8 mouse cellular contexts compared by ENCODE assay signal in genomic region chr14:20694185-20694883, GRCm38 (mm10). TPM values are rescaled to one million over a fixed set of nuclear protein-coding genes. Genes with fewer than 3 reads are reported as not detected.
DNase-seq lines count a peak whose midpoint lies in the region; ATAC-seq and TF ChIP-seq lines count a peak whose summit lies in the region.

No protein-coding gene starts in this region.

- H3K4me3 ChIP-seq in left cerebral cortex, adult 2 months = peak overlapping the region; percentile 99
- peak overlapping the region; percentile 96 for H3K4me3 ChIP-seq in heart, embryonic 12.5 days
- H3K4me3 ChIP-seq in liver, embryonic 13.5 days (replicated peaks) = peak overlapping the region; percentile 95
- peak overlapping the region; percentile 91 for H3K4me3 ChIP-seq in stomach, embryonic 16.5 days (replicated peaks; ENCODE audit: low read length)

- peak overlapping the region; percentile 99 for H3K27ac ChIP-seq in left cerebral cortex, adult 2 months
- peak overlapping the region; percentile 99 for H3K27ac ChIP-seq in heart, embryonic 12.5 days (ENCODE audit: poor library complexity, severe bottlenecking)
- H3K27ac ChIP-seq in liver, embryonic 13.5 days = peak overlapping the region; percentile 93
- peak overlapping the region; percentile 99 for H3K27ac ChIP-seq in stomach, embryonic 16.5 days (ENCODE audit: low read length)

- H3K36me3 ChIP-seq in heart, embryonic 12.5 days = peaks cover 72% of the 10 kb centered on the region
- peaks cover 67% of the 10 kb centered on the region for H3K36me3 ChIP-seq in liver, embryonic 13.5 days
- H3K36me3 ChIP-seq in stomach, embryonic 16.5 days (ENCODE audit: control insufficient read depth, insufficient read depth, low read length) = peaks cover 25% of the 10 kb centered on the region

- H3K4me2 ChIP-seq in heart, embryonic 12.5 days = peak overlapping the region; percentile 88
- H3K4me2 ChIP-seq in liver, embryonic 13.5 days = peak overlapping the region; percentile 87
- H3K4me2 ChIP-seq in stomach, embryonic 16.5 days (ENCODE audit: low read depth, low read length) = peak overlapping the region; percentile 86

- no peaks in the 10 kb centered on the region for H3K9me3 ChIP-seq in heart, embryonic 12.5 days (replicated peaks)
- no peaks in the 10 kb centered on the region for H3K9me3 ChIP-seq in liver, embryonic 13.5 days (replicated peaks)
- H3K9me3 ChIP-seq in stomach, embryonic 16.5 days (replicated peaks; ENCODE audit: control insufficient read depth, low read length) = no peaks in the 10 kb centered on the region

- no peak for TF ChIP-seq CTCF in left cerebral cortex, adult 2 months (IDR thresholded peaks at IDR 0.05)

- ATAC-seq in heart, embryonic 12.5 days (ENCODE audit: insufficient number of reproducible peaks, low FRiP score) = peak; percentile 16
- peak; percentile 32 for ATAC-seq in liver, embryonic 13.5 days (ENCODE audit: low read depth)
- ATAC-seq in stomach, embryonic 16.5 days (ENCODE audit: insufficient read depth, low FRiP score) = peak; percentile 11; the same call in 1 of the 2 replicates

- H3K27me3 ChIP-seq in heart, embryonic 12.5 days (replicated peaks) = no peaks in the 10 kb centered on the region
- no peaks in the 10 kb centered on the region for H3K27me3 ChIP-seq in liver, embryonic 13.5 days
- no peaks in the 10 kb centered on the region for H3K27me3 ChIP-seq in stomach, embryonic 16.5 days (ENCODE audit: control insufficient read depth, insufficient read depth, low read length)

- peak overlapping the region; percentile 97 for H3K9ac ChIP-seq in heart, embryonic 12.5 days
- peak overlapping the region; percentile 94 for H3K9ac ChIP-seq in liver, embryonic 13.5 days
- peak overlapping the region; percentile 92 for H3K9ac ChIP-seq in stomach, embryonic 16.5 days (ENCODE audit: low read length)

- DNase-seq in left cerebral cortex, adult 2 months (ENCODE audit: extremely low spot score in 1 of 2, low spot score in 2 of 2) = no peak
- no peak for DNase-seq in left cerebral cortex, postnatal 4 days
- DNase-seq in ZHBTc4 (ENCODE audit: low read depth, low spot score) = peak; percentile 15
- peak; percentile 17 for DNase-seq in liver, embryonic 13.5 days
- DNase-seq in layer of hippocampus, adult 18-20 months (ENCODE audit: low spot score in 2 of 2) = no peak
- DNase-seq in adrenal gland, postnatal 10 days = no peak

- H3K4me1 ChIP-seq in heart, embryonic 12.5 days (replicated peaks) = peaks cover 50% of the 10 kb centered on the region
- H3K4me1 ChIP-seq in liver, embryonic 13.5 days (replicated peaks) = peaks cover 53% of the 10 kb centered on the region
- peaks cover 30% of the 10 kb centered on the region for H3K4me1 ChIP-seq in stomach, embryonic 16.5 days (ENCODE audit: control insufficient read depth, insufficient read depth, low read length)

- WGBS in heart, embryonic 12.5 days = 43% methylated on average over 13 of the region's 13 CpGs
- 43% methylated on average over 13 of the region's 13 CpGs for WGBS in liver, embryonic 13.5 days (ENCODE audit: insufficient replicate concordance)
- 40% methylated on average over 13 of the region's 13 CpGs for WGBS in stomach, embryonic 16.5 days

- intact Hi-C loops in left cerebral cortex, adult 2 months (cut with DNase I) = no loop called here
- intact Hi-C loops in left cerebral cortex, postnatal 4 days (cut with DNase I) = no loop called here

RNA-seq across cellular contexts. Expression of gene Fut11, which starts 0.4 kb away (rescaled TPM):
- total RNA-seq in left cerebral cortex, adult 2 months (2021) = 10 to 100 TPM; 17.6 to 18.2 TPM
- 10 to 100 TPM; 21.9 to 22.3 TPM for total RNA-seq in left cerebral cortex, postnatal 4 days (2021)
- 20.4 and 21.2 TPM in 2 replicates for polyA plus RNA-seq in heart, embryonic 12.5 days (2016; fragmentation: Nextera tagmentation; extraction: Ambion mirVana)
- polyA plus RNA-seq in liver, embryonic 13.5 days (2015; fragmentation: Nextera tagmentation; extraction: Ambion mirVana) = 6.5 and 7.3 TPM in 2 replicates
- 18.3 and 19.3 TPM in 2 replicates for polyA plus RNA-seq in stomach, embryonic 16.5 days (2015; fragmentation: Nextera tagmentation; extraction: Ambion mirVana)
- 10 to 100 TPM; 14.5 to 14.7 TPM for total RNA-seq in layer of hippocampus, adult 18-20 months (2021)
- 10 to 100 TPM; 16.3 to 18.6 TPM for total RNA-seq in adrenal gland, postnatal 10 days (2021)

RNA-seq across cellular contexts. Expression of gene Chchd1, which starts 8.5 kb away (rescaled TPM):
- total RNA-seq in left cerebral cortex, adult 2 months (2021) = 10 to 100 TPM; 47.3 to 48.1 TPM
- total RNA-seq in left cerebral cortex, postnatal 4 days (2021) = 10 to 100 TPM; 75.5 to 76.4 TPM
- polyA plus RNA-seq in heart, embryonic 12.5 days (2016; fragmentation: Nextera tagmentation; extraction: Ambion mirVana) = 232 and 236 TPM in 2 replicates
- 133 and 150 TPM in 2 replicates for polyA plus RNA-seq in liver, embryonic 13.5 days (2015; fragmentation: Nextera tagmentation; extraction: Ambion mirVana)
- polyA plus RNA-seq in stomach, embryonic 16.5 days (2015; fragmentation: Nextera tagmentation; extraction: Ambion mirVana) = 149 and 187 TPM in 2 replicates
- 10 to 100 TPM; 53.1 to 53.3 TPM for total RNA-seq in layer of hippocampus, adult 18-20 months (2021)
- 10 to 100 TPM; 91.8 to 96.3 TPM for total RNA-seq in adrenal gland, postnatal 10 days (2021)

RNA-seq across cellular contexts. Expression of gene Zswim8, which starts 13.0 kb away (rescaled TPM):
- total RNA-seq in left cerebral cortex, adult 2 months (2021) = 100 to 1,000 TPM; 176 to 180 TPM
- 100 to 1,000 TPM; 182 to 183 TPM for total RNA-seq in left cerebral cortex, postnatal 4 days (2021)
- 32.4 and 34.0 TPM in 2 replicates for polyA plus RNA-seq in heart, embryonic 12.5 days (2016; fragmentation: Nextera tagmentation; extraction: Ambion mirVana)
- polyA plus RNA-seq in liver, embryonic 13.5 days (2015; fragmentation: Nextera tagmentation; extraction: Ambion mirVana) = 4.0 and 4.6 TPM in 2 replicates
- polyA plus RNA-seq in stomach, embryonic 16.5 days (2015; fragmentation: Nextera tagmentation; extraction: Ambion mirVana) = 23.2 and 26.8 TPM in 2 replicates
- 100 to 1,000 TPM; 165 to 186 TPM for total RNA-seq in layer of hippocampus, adult 18-20 months (2021)
- 100 to 1,000 TPM in 1 of 2 experiments, 10 to 100 TPM in 1; 83.7 to 104 TPM for total RNA-seq in adrenal gland, postnatal 10 days (2021)

RNA-seq across cellular contexts. Expression of gene Sec24c, which starts 20.2 kb away (rescaled TPM):
- total RNA-seq in left cerebral cortex, adult 2 months (2021) = 100 to 1,000 TPM; 113 to 115 TPM
- 100 to 1,000 TPM; 124 to 151 TPM for total RNA-seq in left cerebral cortex, postnatal 4 days (2021)
- polyA plus RNA-seq in heart, embryonic 12.5 days (2016; fragmentation: Nextera tagmentation; extraction: Ambion mirVana) = 93.4 and 97.4 TPM in 2 replicates
- polyA plus RNA-seq in liver, embryonic 13.5 days (2015; fragmentation: Nextera tagmentation; extraction: Ambion mirVana) = 30.2 and 38.4 TPM in 2 replicates
- polyA plus RNA-seq in stomach, embryonic 16.5 days (2015; fragmentation: Nextera tagmentation; extraction: Ambion mirVana) = 90.5 and 110 TPM in 2 replicates
- total RNA-seq in layer of hippocampus, adult 18-20 months (2021) = 100 to 1,000 TPM in 1 of 2 experiments, 10 to 100 TPM in 1; 97.2 to 109 TPM
- total RNA-seq in adrenal gland, postnatal 10 days (2021) = 100 to 1,000 TPM; 120 to 130 TPM

RNA-seq across cellular contexts. Expression of gene Synpo2l, which starts 26.2 kb away (rescaled TPM):
- total RNA-seq in left cerebral cortex, adult 2 months (2021) = under 1 TPM; 0.21 to 0.23 TPM
- total RNA-seq in left cerebral cortex, postnatal 4 days (2021) = under 1 TPM; 0.16 to 0.28 TPM
- polyA plus RNA-seq in heart, embryonic 12.5 days (2016; fragmentation: Nextera tagmentation; extraction: Ambion mirVana) = 181 and 191 TPM in 2 replicates
- 0.41 and 0.51 TPM in 2 replicates for polyA plus RNA-seq in liver, embryonic 13.5 days (2015; fragmentation: Nextera tagmentation; extraction: Ambion mirVana)
- 0.36 and 5.1 TPM in 2 replicates for polyA plus RNA-seq in stomach, embryonic 16.5 days (2015; fragmentation: Nextera tagmentation; extraction: Ambion mirVana)
- total RNA-seq in layer of hippocampus, adult 18-20 months (2021) = under 1 TPM; 0.12 to 0.13 TPM
- total RNA-seq in adrenal gland, postnatal 10 days (2021) = 10 to 100 TPM in 1 of 2 experiments, 1 to 10 TPM in 1; 5.8 to 14.5 TPM

Comparison
In these comparisons a context has a peak if more than half of its experiments do, and no peak if none do; other contexts are left out.
1. DNase-seq: peak in ZHBTc4 (single experiment) and liver, embryonic 13.5 days (single experiment); none in left cerebral cortex, adult 2 months (0 of 2), left cerebral cortex, postnatal 4 days (single experiment), layer of hippocampus, adult 18-20 months (0 of 2) and adrenal gland, postnatal 10 days (single experiment).
2. Peak in every context shown above with its lines, with median percentiles within 50 percentile points of each other: H3K27ac ChIP-seq, H3K4me3 ChIP-seq, ATAC-seq, H3K4me2 ChIP-seq and H3K9ac ChIP-seq.